Mouse (Mus musculus) liver, embryonic 13.5 days (tissue): ENCODE data around the gene Rimklb. TPM values are rescaled to one million over a fixed set of nuclear protein-coding genes. Genes with fewer than 3 reads are reported as not detected.
"Not testable (repeated sequence)": the region's sequence is repeated elsewhere in the genome, so short reads cannot be mapped to it uniquely, and the experiment has no call there.

Experiments used
- ATAC-seq: fragments of 200-750 bp; cut with Nextera tagmentation; 2 replicates; pipeline ENCODE4 v1.8.0; 2017; ENCODE audit warnings: low read depth, mild to moderate bottlenecking, moderate number of reproducible peaks, moderate library complexity
- DNase-seq: peaks from one replicate; pipeline ENCODE4 v3.0.0; 2022
- H3K27ac ChIP-seq: fragments of 300-500 bp; sonication (generic); 2 replicates; pipeline ENCODE4 v1.5.1; 2015; ENCODE audit warnings: moderate library complexity, mild to moderate bottlenecking, inconsistent platforms
- H3K27me3 ChIP-seq: fragments of 300-500 bp; sonication (generic); 2 replicates; pipeline ENCODE4 v1.6.1; 2015; ENCODE audit warnings: mild to moderate bottlenecking, inconsistent platforms
- H3K36me3 ChIP-seq: fragments of 300-500 bp; sonication (generic); 2 replicates; pipeline ENCODE4 v1.6.1; 2015; ENCODE audit warnings: mild to moderate bottlenecking, inconsistent platforms
- H3K4me1 ChIP-seq: fragments of 300-500 bp; sonication (generic); replicated peaks from 2 replicates; pipeline ENCODE4 v1.6.1; 2015; ENCODE audit warnings: inconsistent platforms
- H3K4me2 ChIP-seq: fragments of 300-500 bp; sonication (generic); 2 replicates; pipeline ENCODE4 v1.6.1; 2015; ENCODE audit warnings: inconsistent platforms, mild to moderate bottlenecking, moderate library complexity
- H3K4me3 ChIP-seq: fragments of 300-500 bp; sonication (generic); replicated peaks from 2 replicates; pipeline ENCODE4 v1.5.1; 2015; ENCODE audit warnings: mild to moderate bottlenecking, inconsistent platforms
- H3K9ac ChIP-seq: fragments of 300-500 bp; sonication (generic); 2 replicates; pipeline ENCODE4 v1.6.1; 2015; ENCODE audit warnings: mild to moderate bottlenecking, inconsistent platforms
- H3K9me3 ChIP-seq: fragments of 300-500 bp; sonication (generic); replicated peaks from 2 replicates; pipeline ENCODE4 v1.6.1; 2016; ENCODE audit warnings: inconsistent platforms
- WGBS: fragments of 180-500 bp; shearing (Covaris S2); methylation state at CpG from one replicate; pipeline ENCODE4 v1.1.7; 2015; ENCODE audit not compliant: insufficient replicate concordance; 5-methylcytosine and 5-hydroxymethylcytosine counted together
- polyA plus RNA-seq: library from polyadenylated mRNA; unstranded; fragments of >200 nt; fragmentation: Nextera tagmentation; extraction: Ambion mirVana; gene quantifications from 2 replicates; pipeline ENCODE4 v1.2.1, GENCODE M21; 2015

Gene Rimklb
- polyA plus RNA-seq, 1 experiment from 2014 or later: 1.3 TPM

DNA sequence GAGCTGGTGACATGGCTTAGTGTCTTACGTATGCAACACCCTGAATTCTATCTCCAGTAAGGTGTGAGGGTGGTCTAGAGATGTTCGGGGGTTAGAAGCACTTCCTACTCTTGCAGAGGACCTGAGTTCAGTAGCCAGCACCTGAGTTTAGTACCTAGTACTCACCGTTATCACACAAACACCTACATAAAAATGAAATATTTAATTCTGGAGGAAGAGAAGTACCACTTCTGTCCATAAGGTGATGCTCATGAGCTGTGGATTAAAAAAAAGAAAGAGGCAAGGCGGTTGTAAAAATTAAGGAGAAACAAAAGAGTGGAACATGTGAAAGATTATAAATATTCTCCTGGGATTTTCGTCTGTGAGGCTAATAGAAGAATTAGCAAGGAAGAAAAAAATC lies 2.1 kb downstream of the Rimklb start:
- peaks cover 62% of the 10 kb centered on the region for H3K27me3 ChIP-seq
- H3K27ac ChIP-seq: no peak overlapping the region
- no peak for DNase-seq
- WGBS: 28% methylated on average over 5 of the region's 5 CpGs
- H3K4me1 ChIP-seq: peaks cover 7% of the 10 kb centered on the region; the same call in 1 of the 2 replicates
- H3K4me3 ChIP-seq: no peak overlapping the region
- H3K36me3 ChIP-seq: no peaks in the 10 kb centered on the region
- ATAC-seq: no peak
- H3K9me3 ChIP-seq: no peaks in the 10 kb centered on the region
- H3K9ac ChIP-seq: no peak overlapping the region
- no peak overlapping the region for H3K4me2 ChIP-seq

- H3K36me3 ChIP-seq: no peaks in the 10 kb centered on the region
- no peaks in the 10 kb centered on the region for H3K9me3 ChIP-seq
- no peak overlapping the region for H3K4me2 ChIP-seq
- 13% methylated on average over 21 of the region's 21 CpGs for WGBS
- no peak overlapping the region for H3K27ac ChIP-seq
- ATAC-seq: no peak
- peaks cover 72% of the 10 kb centered on the region for H3K27me3 ChIP-seq
- no peak overlapping the region for H3K9ac ChIP-seq
- H3K4me3 ChIP-seq: no peak overlapping the region
- peaks cover 7% of the 10 kb centered on the region; the same call in 1 of the 2 replicates for H3K4me1 ChIP-seq
- no peak for DNase-seq
Measured at GRCm38 (mm10) chr6:122495082-122495881, 3.3 kb downstream of the Rimklb start.

DNA sequence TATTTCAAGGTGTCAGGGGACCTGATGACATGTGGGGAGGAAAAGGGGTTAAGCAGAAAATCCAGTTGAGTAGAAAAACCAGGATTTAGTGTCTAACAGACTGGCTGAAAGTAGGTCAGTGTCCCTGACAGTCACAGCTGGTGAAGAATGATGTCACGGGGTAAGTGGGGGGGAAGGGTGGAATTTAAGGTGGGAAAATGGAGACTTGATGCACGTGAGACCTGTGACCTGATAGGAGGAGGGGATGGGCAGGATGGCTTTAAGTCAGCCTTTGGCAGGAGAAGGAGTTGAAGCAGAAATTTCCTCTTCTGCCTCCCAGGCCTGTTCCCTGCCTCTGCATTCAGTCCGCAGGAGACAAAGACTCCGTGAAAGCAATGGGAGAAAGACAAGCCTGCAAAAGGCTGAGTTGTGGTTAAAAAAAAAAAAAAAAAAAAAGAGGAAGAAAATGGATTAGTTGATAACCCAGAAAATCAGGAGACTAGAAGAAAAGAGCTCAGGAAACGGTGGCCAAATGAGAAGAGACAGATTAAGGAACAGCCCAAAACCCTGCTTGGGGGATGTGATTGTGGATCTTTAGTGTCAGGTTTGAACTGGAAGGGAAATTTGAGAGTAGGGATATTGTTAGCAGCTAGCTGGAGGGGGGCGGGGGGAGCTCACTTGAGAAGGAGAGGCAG lies 4.6 kb downstream of the Rimklb start:
- 13% methylated on average over 6 of the region's 6 CpGs for WGBS
- Histone ChIP-seq H3K9ac (no peak overlapping the region), H3K27ac (no peak overlapping the region), H3K4me3 (no peak overlapping the region), H3K36me3 (no peaks in the 10 kb centered on the region), H3K4me1 (peaks cover 7% of the 10 kb centered on the region; the same call in 1 of the 2 replicates), H3K27me3 (peaks cover 84% of the 10 kb centered on the region), H3K4me2 (no peak overlapping the region), H3K9me3 (no peaks in the 10 kb centered on the region)
- DNase-seq (no peak), ATAC-seq (no peak)

GRCm38 (mm10) chr6:122492479-122492878 lies 6.1 kb downstream of the Rimklb start:
- Histone ChIP-seq H3K36me3 (no peaks in the 10 kb centered on the region), H3K4me2 (no peak overlapping the region), H3K9ac (no peak overlapping the region), H3K27me3 (peaks cover 91% of the 10 kb centered on the region), H3K27ac (no peak overlapping the region), H3K4me3 (no peak overlapping the region), H3K4me1 (peaks cover 7% of the 10 kb centered on the region; the same call in 1 of the 2 replicates), H3K9me3 (no peaks in the 10 kb centered on the region)
- no peak for DNase-seq
- ATAC-seq: no peak
- 23% methylated on average over 6 of the region's 6 CpGs for WGBS

GRCm38 (mm10) chr6:122491557-122491956 lies 7.0 kb downstream of the Rimklb start:
- WGBS: under 1% methylated on average over 16 of the region's 16 CpGs
- ATAC-seq: peak; percentile 47; the same call in 1 of the 2 replicates
- Histone ChIP-seq H3K9me3 (no peaks in the 10 kb centered on the region), H3K4me1 (peaks cover 9% of the 10 kb centered on the region; the same call in 1 of the 2 replicates), H3K4me3 (peak overlapping the region; percentile 33), H3K36me3 (no peaks in the 10 kb centered on the region), H3K27me3 (peaks cover 93% of the 10 kb centered on the region), H3K9ac (no peak overlapping the region), H3K27ac (no peak overlapping the region), H3K4me2 (peak overlapping the region; percentile 52)
- no peak for DNase-seq

GRCm38 (mm10) chr6:122490929-122491512 lies 7.5 kb downstream of the Rimklb start:
- Histone ChIP-seq H3K4me3 (peak overlapping the region; percentile 33), H3K9me3 (no peaks in the 10 kb centered on the region), H3K27ac (no peak overlapping the region), H3K4me1 (peaks cover 9% of the 10 kb centered on the region; the same call in 1 of the 2 replicates), H3K27me3 (peaks cover 93% of the 10 kb centered on the region), H3K36me3 (no peaks in the 10 kb centered on the region), H3K4me2 (peak overlapping the region; percentile 52), H3K9ac (no peak overlapping the region)
- no peak for DNase-seq
- no peak for ATAC-seq
- 19% methylated on average over 15 of the region's 15 CpGs for WGBS

DNA sequence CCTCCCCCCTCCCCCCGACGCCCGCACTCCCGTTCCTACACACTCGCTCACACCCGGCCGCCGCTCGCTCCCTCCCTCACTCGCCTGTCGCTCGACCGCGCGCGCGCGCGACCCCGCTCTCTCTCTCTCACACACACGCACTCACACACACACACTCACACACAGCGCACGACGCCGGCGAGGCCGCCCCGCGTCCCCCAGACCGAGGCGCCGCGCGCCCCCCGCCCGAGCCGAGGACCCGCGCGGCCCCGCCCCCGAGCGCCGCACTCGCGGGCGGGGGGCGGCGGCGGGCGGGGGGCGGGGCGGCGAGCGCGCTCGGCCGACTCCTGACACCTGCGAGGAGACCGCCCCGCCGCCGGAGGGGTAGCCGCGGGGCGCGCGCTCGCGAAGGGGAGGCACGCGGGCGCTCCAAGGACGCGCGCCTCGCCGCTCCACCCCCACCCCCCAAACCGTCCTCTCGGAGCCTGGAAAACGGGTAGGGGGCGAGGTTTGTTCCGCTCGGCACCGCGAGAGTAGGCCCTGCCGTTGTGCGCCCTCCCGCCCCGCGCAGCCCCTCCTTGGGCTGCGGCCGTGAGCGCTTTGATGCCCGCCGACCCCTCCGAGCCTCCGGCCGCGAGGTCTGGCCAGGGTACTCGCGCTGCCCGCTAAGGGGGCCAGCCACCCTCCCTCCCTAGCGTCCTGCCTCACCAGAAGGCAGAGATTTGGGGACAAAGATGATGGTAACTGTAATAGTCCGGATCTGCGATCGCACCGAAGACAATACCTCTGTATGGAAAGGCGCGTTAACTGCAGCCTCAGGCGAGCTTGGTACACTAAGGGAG lies 12.1 kb downstream of the Rimklb start:
- ATAC-seq (peak; percentile 41; the same call in 1 of the 2 replicates), DNase-seq (no peak)
- Histone ChIP-seq H3K4me3 (peak overlapping the region; percentile 63), H3K9me3 (no peaks in the 10 kb centered on the region), H3K4me1 (0 out of 2 replicates have a peak, but pooled peaks cover 3% of the 10 kb centered on the region), H3K27ac (no peak overlapping the region), H3K4me2 (peak overlapping the region; percentile 80), H3K27me3 (peaks cover 88% of the 10 kb centered on the region), H3K9ac (peak overlapping the region; percentile 33; the same call in 1 of the 2 replicates), H3K36me3 (no peaks in the 10 kb centered on the region)
- under 1% methylated on average over 99 of the region's 111 CpGs for WGBS

DNA sequence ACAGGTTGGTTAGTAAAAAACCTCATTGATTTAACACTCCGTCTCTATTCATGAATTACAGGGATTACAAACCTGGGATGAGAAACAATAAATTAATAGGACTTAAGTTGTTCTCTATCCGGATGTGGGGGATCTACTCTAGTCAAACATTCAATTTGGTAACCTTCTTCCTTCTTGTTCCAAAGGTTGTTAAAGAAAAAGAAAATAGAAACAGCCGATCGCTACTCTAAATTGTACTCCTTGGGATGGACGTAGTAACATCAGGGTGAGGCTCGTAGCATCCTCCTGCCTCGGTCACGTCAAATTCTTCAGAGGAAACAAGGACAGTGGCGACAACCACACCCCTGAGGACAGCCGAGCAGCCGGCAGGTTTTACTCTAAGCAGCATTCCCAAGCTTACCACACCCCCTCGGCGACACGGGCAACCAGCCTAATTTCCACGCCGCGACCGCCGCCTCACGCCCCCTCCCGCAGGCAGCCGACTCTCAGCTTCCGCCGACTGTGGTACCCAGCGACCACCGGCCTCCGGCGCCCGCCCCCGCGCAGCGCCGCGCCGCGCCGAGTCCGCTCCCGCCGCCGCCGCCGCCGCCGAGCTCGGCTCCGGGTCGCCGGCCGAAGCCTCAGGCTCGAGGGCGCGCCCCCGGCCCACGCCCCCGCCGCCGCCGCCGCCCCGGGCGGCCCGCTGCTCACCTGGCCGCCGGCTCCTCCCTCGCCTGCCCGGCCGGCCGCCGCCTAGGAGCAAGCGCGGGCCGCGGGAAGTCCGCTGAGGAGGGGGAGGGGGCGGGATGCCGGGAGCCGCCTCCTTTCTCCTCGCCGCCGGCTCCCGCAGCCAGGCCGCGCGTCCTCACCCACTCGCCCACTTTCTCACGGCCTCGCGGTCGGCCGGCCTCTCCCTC lies 12.9 kb downstream of the Rimklb start:
- no peak overlapping the region for H3K27ac ChIP-seq
- H3K27me3 ChIP-seq: peaks cover 84% of the 10 kb centered on the region
- H3K9me3 ChIP-seq: no peaks in the 10 kb centered on the region
- H3K4me3 ChIP-seq: peak overlapping the region; percentile 63
- H3K36me3 ChIP-seq: no peaks in the 10 kb centered on the region
- no peak for DNase-seq
- peak overlapping the region; percentile 80 for H3K4me2 ChIP-seq
- peak; percentile 4; the same call in 1 of the 2 replicates for ATAC-seq
- 2% methylated on average over 72 of the region's 91 CpGs for WGBS
- H3K9ac ChIP-seq: peak overlapping the region; percentile 33; the same call in 1 of the 2 replicates
- H3K4me1 ChIP-seq: 0 out of 2 replicates have a peak, but pooled peaks cover 6% of the 10 kb centered on the region

DNA sequence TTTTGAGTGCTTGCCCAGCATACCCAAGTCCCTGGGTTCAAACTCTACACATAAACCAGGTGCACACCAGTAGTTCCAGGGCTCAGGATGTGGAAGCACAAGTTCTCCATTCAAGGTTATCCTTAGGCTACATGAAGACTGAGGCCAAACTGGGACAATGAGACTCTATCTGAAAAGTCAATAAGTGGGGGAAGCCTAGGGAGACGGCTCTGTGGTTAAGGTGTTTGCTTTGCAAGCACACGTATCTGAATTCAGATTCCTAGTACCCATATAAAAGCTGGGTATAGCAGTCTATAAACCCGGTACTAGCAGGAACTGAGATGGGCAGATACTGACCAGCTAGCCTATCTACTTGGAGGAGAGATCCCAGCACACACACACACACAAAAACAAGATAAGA lies 20.5 kb downstream of the Rimklb start:
- 36% methylated on average over 3 of the region's 3 CpGs for WGBS
- no peak for ATAC-seq
- H3K4me3 ChIP-seq: no peak overlapping the region

DNA sequence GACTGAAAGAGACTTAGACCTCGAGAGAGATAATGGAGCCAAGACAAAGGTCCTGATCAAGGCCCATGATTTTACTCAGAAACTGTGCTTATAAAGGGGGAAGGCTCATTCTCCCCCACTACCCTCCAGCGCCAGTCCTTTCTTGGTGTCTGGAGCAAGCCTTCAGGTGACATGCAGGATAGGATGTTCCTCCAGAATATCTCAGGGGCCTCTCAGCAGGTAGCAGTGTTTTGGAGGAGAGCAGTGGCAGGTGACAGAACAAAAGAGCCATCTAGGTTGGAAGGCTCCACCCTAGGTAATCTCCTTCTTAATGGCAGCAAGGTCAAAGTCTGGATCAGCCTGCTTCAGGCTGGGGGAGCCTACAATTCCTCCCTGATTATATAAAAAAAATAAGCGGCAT lies 27.1 kb downstream of the Rimklb start:
- 74% methylated on average over 3 of the region's 3 CpGs for WGBS
- not testable (repeated sequence) for H3K9me3 ChIP-seq, H3K27me3 ChIP-seq, DNase-seq, H3K36me3 ChIP-seq, H3K4me2 ChIP-seq, H3K27ac ChIP-seq, ATAC-seq, H3K9ac ChIP-seq, H3K4me3 ChIP-seq
- peaks cover 12% of the 10 kb centered on the region for H3K4me1 ChIP-seq

More for the DNA sequence above, 20.5 kb downstream of the Rimklb start:
- no peak overlapping the region for H3K27ac ChIP-seq
- peaks cover 11% of the 10 kb centered on the region for H3K27me3 ChIP-seq
- H3K36me3 ChIP-seq: no peaks in the 10 kb centered on the region
- DNase-seq: no peak
- no peak overlapping the region for H3K4me2 ChIP-seq
- no peak overlapping the region for H3K9ac ChIP-seq
- peaks cover 11% of the 10 kb centered on the region; the same call in 1 of the 2 replicates for H3K4me1 ChIP-seq
- H3K9me3 ChIP-seq: no peaks in the 10 kb centered on the region
